Mouse (Mus musculus): Measurements from ENCODE around the gene Ggact. TPM values are rescaled to one million over a fixed set of nuclear protein-coding genes. Genes with fewer than 3 reads are reported as not detected.

The Ggact gene
- polyA plus RNA-seq, 1 experiment from 2014 or later: 37.9 TPM

GRCm38 (mm10) chr14:122836221-122836620 lies 77.3 kb downstream of the Ggact start:
- no peak overlapping the region for H3K4me2 ChIP-seq (ENCODE audit: low read length)
- 31% methylated on average over 4 of the region's 4 CpGs for WGBS
- ATAC-seq (replicated peaks; ENCODE audit: low FRiP score, low TSS enrichment, low read depth) (no peak), DNase-seq (ENCODE audit: low spot score) (no peak)
- no peaks in the 10 kb centered on the region for H3K36me3 ChIP-seq (ENCODE audit: control insufficient read depth, insufficient read depth, low read length)
- no peaks in the 10 kb centered on the region for H3K27me3 ChIP-seq (replicated peaks; ENCODE audit: control insufficient read depth, insufficient read depth, low read length)
- no peak overlapping the region for H3K4me3 ChIP-seq (ENCODE audit: low read depth, low read length)
- no peak overlapping the region for H3K9ac ChIP-seq (ENCODE audit: low read length)
- H3K27ac ChIP-seq (ENCODE audit: low read depth): no peak overlapping the region
- no peaks in the 10 kb centered on the region for H3K4me1 ChIP-seq (replicated peaks; ENCODE audit: control insufficient read depth, insufficient read depth, low read length)
- no peaks in the 10 kb centered on the region for H3K9me3 ChIP-seq (ENCODE audit: control insufficient read depth, low read length)

GRCm38 (mm10) chr14:122835487-122836190 lies 77.9 kb downstream of the Ggact start:
- H3K9ac ChIP-seq (ENCODE audit: low read length): no peak overlapping the region
- no peaks in the 10 kb centered on the region for H3K27me3 ChIP-seq (replicated peaks; ENCODE audit: control insufficient read depth, insufficient read depth, low read length)
- no peaks in the 10 kb centered on the region for H3K4me1 ChIP-seq (replicated peaks; ENCODE audit: control insufficient read depth, insufficient read depth, low read length)
- WGBS: 36% methylated on average over 7 of the region's 7 CpGs
- no peak for DNase-seq (ENCODE audit: low spot score)
- no peak overlapping the region for H3K4me3 ChIP-seq (ENCODE audit: low read depth, low read length)
- H3K4me2 ChIP-seq (ENCODE audit: low read length): no peak overlapping the region
- peak; percentile 75 for ATAC-seq (replicated peaks; ENCODE audit: low FRiP score, low TSS enrichment, low read depth)
- no peaks in the 10 kb centered on the region for H3K9me3 ChIP-seq (ENCODE audit: control insufficient read depth, low read length)
- H3K27ac ChIP-seq (ENCODE audit: low read depth): no peak overlapping the region
- no peaks in the 10 kb centered on the region for H3K36me3 ChIP-seq (ENCODE audit: control insufficient read depth, insufficient read depth, low read length)

- WGBS: 89% methylated on average over 1 of the region's 1 CpGs
Measured at GRCm38 (mm10) chr14:122834753-122835152, 78.8 kb downstream of the Ggact start.

GRCm38 (mm10) chr14:122833666-122834065 lies 79.9 kb downstream of the Ggact start:
- no peaks in the 10 kb centered on the region for H3K4me1 ChIP-seq (replicated peaks; ENCODE audit: control insufficient read depth, insufficient read depth, low read length)
- ATAC-seq (replicated peaks; ENCODE audit: low FRiP score, low TSS enrichment, low read depth): no peak
- H3K27ac ChIP-seq (ENCODE audit: low read depth): no peak overlapping the region
- H3K4me2 ChIP-seq (ENCODE audit: low read length): no peak overlapping the region
- H3K9ac ChIP-seq (ENCODE audit: low read length): no peak overlapping the region
- no peak overlapping the region for H3K4me3 ChIP-seq (ENCODE audit: low read depth, low read length)
- no peaks in the 10 kb centered on the region for H3K36me3 ChIP-seq (ENCODE audit: control insufficient read depth, insufficient read depth, low read length)
- DNase-seq (ENCODE audit: low spot score): no peak
- H3K9me3 ChIP-seq (ENCODE audit: control insufficient read depth, low read length): no peaks in the 10 kb centered on the region
- no peaks in the 10 kb centered on the region for H3K27me3 ChIP-seq (replicated peaks; ENCODE audit: control insufficient read depth, insufficient read depth, low read length)
- WGBS: 77% methylated on average over 3 of the region's 3 CpGs

More at GRCm38 (mm10) chr14:122834753-122835152, 78.8 kb downstream of the Ggact start:
- Histone ChIP-seq H3K9ac (ENCODE audit: low read length) (no peak overlapping the region), H3K4me3 (ENCODE audit: low read depth, low read length) (no peak overlapping the region), H3K36me3 (ENCODE audit: control insufficient read depth, insufficient read depth, low read length) (no peaks in the 10 kb centered on the region), H3K27ac (ENCODE audit: low read depth) (no peak overlapping the region), H3K4me2 (ENCODE audit: low read length) (no peak overlapping the region), H3K9me3 (ENCODE audit: control insufficient read depth, low read length) (no peaks in the 10 kb centered on the region), H3K4me1 (replicated peaks; ENCODE audit: control insufficient read depth, insufficient read depth, low read length) (no peaks in the 10 kb centered on the region), H3K27me3 (replicated peaks; ENCODE audit: control insufficient read depth, insufficient read depth, low read length) (no peaks in the 10 kb centered on the region)
- ATAC-seq (replicated peaks; ENCODE audit: low FRiP score, low TSS enrichment, low read depth) (no peak), DNase-seq (ENCODE audit: low spot score) (no peak)

GRCm38 (mm10) chr14:122830433-122830832 lies 83.1 kb downstream of the Ggact start:
- no peak for DNase-seq (ENCODE audit: low spot score)
- ATAC-seq (replicated peaks; ENCODE audit: low FRiP score, low TSS enrichment, low read depth): no peak
- WGBS: 91% methylated on average over 1 of the region's 1 CpGs
- no peak overlapping the region for H3K27ac ChIP-seq (ENCODE audit: low read depth)
- H3K27me3 ChIP-seq (replicated peaks; ENCODE audit: control insufficient read depth, insufficient read depth, low read length): no peaks in the 10 kb centered on the region
- H3K9me3 ChIP-seq (ENCODE audit: control insufficient read depth, low read length): no peaks in the 10 kb centered on the region
- no peak overlapping the region for H3K4me3 ChIP-seq (ENCODE audit: low read depth, low read length)
- no peak overlapping the region for H3K4me2 ChIP-seq (ENCODE audit: low read length)
- H3K9ac ChIP-seq (ENCODE audit: low read length): no peak overlapping the region
- no peaks in the 10 kb centered on the region for H3K4me1 ChIP-seq (replicated peaks; ENCODE audit: control insufficient read depth, insufficient read depth, low read length)
- no peaks in the 10 kb centered on the region for H3K36me3 ChIP-seq (ENCODE audit: control insufficient read depth, insufficient read depth, low read length)

- Histone ChIP-seq H3K27me3 (replicated peaks; ENCODE audit: control insufficient read depth, insufficient read depth, low read length) (no peaks in the 10 kb centered on the region), H3K4me1 (replicated peaks; ENCODE audit: control insufficient read depth, insufficient read depth, low read length) (no peaks in the 10 kb centered on the region), H3K9ac (ENCODE audit: low read length) (no peak overlapping the region), H3K4me2 (ENCODE audit: low read length) (no peak overlapping the region), H3K36me3 (ENCODE audit: control insufficient read depth, insufficient read depth, low read length) (no peaks in the 10 kb centered on the region), H3K4me3 (ENCODE audit: low read depth, low read length) (no peak overlapping the region), H3K9me3 (ENCODE audit: control insufficient read depth, low read length) (no peaks in the 10 kb centered on the region), H3K27ac (ENCODE audit: low read depth) (no peak overlapping the region)
- no peak for ATAC-seq (replicated peaks; ENCODE audit: low FRiP score, low TSS enrichment, low read depth)
- 87% methylated on average over 2 of the region's 2 CpGs for WGBS
- no peak for DNase-seq (ENCODE audit: low spot score)
Measured at GRCm38 (mm10) chr14:122825464-122825863, 88.1 kb downstream of the Ggact start.

- no peaks in the 10 kb centered on the region for H3K9me3 ChIP-seq (ENCODE audit: control insufficient read depth, low read length)
- H3K36me3 ChIP-seq (ENCODE audit: control insufficient read depth, insufficient read depth, low read length): no peaks in the 10 kb centered on the region
- H3K4me1 ChIP-seq (replicated peaks; ENCODE audit: control insufficient read depth, insufficient read depth, low read length): no peaks in the 10 kb centered on the region
- H3K4me3 ChIP-seq (ENCODE audit: low read depth, low read length): no peak overlapping the region
- DNase-seq (ENCODE audit: low spot score) (no peak), ATAC-seq (replicated peaks; ENCODE audit: low FRiP score, low TSS enrichment, low read depth) (no peak)
- no peak overlapping the region for H3K9ac ChIP-seq (ENCODE audit: low read length)
- 56% methylated on average over 2 of the region's 2 CpGs for WGBS
- H3K27ac ChIP-seq (ENCODE audit: low read depth): no peak overlapping the region
- H3K4me2 ChIP-seq (ENCODE audit: low read length): no peak overlapping the region
- H3K27me3 ChIP-seq (replicated peaks; ENCODE audit: control insufficient read depth, insufficient read depth, low read length): no peaks in the 10 kb centered on the region
Measured at GRCm38 (mm10) chr14:122823791-122824190, 89.8 kb downstream of the Ggact start.

GRCm38 (mm10) chr14:122821002-122821401 lies 92.6 kb downstream of the Ggact start:
- Histone ChIP-seq H3K9me3 (ENCODE audit: control insufficient read depth, low read length) (no peaks in the 10 kb centered on the region), H3K27me3 (replicated peaks; ENCODE audit: control insufficient read depth, insufficient read depth, low read length) (no peaks in the 10 kb centered on the region), H3K36me3 (ENCODE audit: control insufficient read depth, insufficient read depth, low read length) (no peaks in the 10 kb centered on the region), H3K27ac (ENCODE audit: low read depth) (no peak overlapping the region), H3K4me3 (ENCODE audit: low read depth, low read length) (no peak overlapping the region), H3K4me2 (ENCODE audit: low read length) (no peak overlapping the region), H3K9ac (ENCODE audit: low read length) (no peak overlapping the region), H3K4me1 (replicated peaks; ENCODE audit: control insufficient read depth, insufficient read depth, low read length) (no peaks in the 10 kb centered on the region)
- WGBS: 87% methylated on average over 3 of the region's 3 CpGs
- DNase-seq (ENCODE audit: low spot score): no peak
- no peak for ATAC-seq (replicated peaks; ENCODE audit: low FRiP score, low TSS enrichment, low read depth)

- 87% methylated on average over 4 of the region's 4 CpGs for WGBS
- Histone ChIP-seq H3K36me3 (ENCODE audit: control insufficient read depth, insufficient read depth, low read length) (no peaks in the 10 kb centered on the region), H3K4me1 (replicated peaks; ENCODE audit: control insufficient read depth, insufficient read depth, low read length) (no peaks in the 10 kb centered on the region), H3K9me3 (ENCODE audit: control insufficient read depth, low read length) (no peaks in the 10 kb centered on the region), H3K4me3 (ENCODE audit: low read depth, low read length) (no peak overlapping the region), H3K9ac (ENCODE audit: low read length) (no peak overlapping the region), H3K27me3 (replicated peaks; ENCODE audit: control insufficient read depth, insufficient read depth, low read length) (no peaks in the 10 kb centered on the region), H3K27ac (ENCODE audit: low read depth) (no peak overlapping the region), H3K4me2 (ENCODE audit: low read length) (no peak overlapping the region)
- DNase-seq (ENCODE audit: low spot score) (no peak), ATAC-seq (replicated peaks; ENCODE audit: low FRiP score, low TSS enrichment, low read depth) (no peak)
Measured at GRCm38 (mm10) chr14:122800296-122800695, 113.3 kb downstream of the Ggact start.

Measured in intestine, embryonic 14.5 days (tissue).